ENCODE assay signal across 8 mouse cellular contexts in the genomic region with DNA sequence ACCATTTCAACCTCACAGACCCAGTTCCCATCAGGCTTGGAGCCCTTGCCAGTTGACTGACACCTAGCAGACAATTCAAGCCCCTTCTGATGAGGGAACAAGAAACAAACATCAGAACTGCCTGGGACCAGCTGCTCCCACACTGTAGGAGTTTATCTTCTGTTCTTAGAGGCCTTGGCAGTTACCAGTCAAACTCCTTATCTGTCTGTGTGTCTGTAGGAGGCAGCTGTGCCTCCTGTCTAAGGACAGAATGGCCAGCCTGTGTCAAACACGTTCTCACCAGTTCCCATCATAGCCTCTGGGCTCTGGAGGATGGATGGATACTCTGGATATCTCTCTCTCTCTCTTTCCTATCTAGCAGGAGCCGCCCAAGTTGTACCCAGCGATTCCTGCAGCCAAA. TPM values are rescaled to one million over a fixed set of nuclear protein-coding genes. Genes with fewer than 3 reads are reported as not detected.
"Had no signal": no experiment of that assay in that cellular context is flagged by ENCODE, and none has a peak within 500 bp of the region (broad histone marks: within the 10 kb centered on the region; RNA-seq: fewer than 3 reads in every experiment).

No protein-coding gene starts in this region.

RNA-seq across cellular contexts. Expression of gene Dnmt3c, which starts 21.4 kb away (rescaled TPM):
- polyA plus RNA-seq: midbrain, embryonic 12.5 days; midbrain, embryonic 16.5 days; myocyte; neural tube, embryonic 11.5 days; neural tube, embryonic 13.5 days; small intestine, adult 2 months; thymus, adult 2 months; urinary bladder, adult 2 months had no signal
